In the genomic region with DNA sequence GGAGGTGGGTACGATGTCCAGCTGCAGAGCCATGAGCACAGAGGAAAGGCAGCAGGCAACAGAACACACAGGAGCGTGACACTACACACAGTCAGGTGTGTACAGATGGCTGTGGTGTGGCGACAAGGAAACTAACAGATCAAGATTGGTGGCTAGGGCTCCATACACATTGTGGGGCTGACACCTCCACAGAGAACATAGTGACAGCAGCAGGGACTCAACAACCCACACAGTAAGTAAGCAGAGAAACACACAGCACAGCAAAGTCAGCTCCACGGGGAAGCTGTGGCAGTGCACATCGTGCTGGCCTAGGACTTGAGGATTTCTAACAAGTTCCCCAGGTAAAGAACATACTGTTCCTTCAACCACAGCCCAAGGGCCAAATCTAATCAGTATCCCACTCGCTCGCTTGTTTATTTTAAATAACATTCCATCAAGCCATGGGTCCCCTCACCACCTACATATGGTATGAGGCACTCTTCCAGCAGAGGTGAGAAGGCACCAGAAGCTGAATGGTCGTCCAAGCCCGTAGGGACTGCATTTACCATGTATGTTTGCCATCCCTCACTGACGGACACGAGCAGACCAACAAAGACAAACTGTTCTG, we compare ENCODE assay signal across 10 mouse cellular contexts.
DNase-seq lines count a peak whose midpoint lies in the region; ATAC-seq and TF ChIP-seq lines count a peak whose summit lies in the region.
"Had no signal": no experiment of that assay in that cellular context is flagged by ENCODE, and none has a peak within 500 bp of the region (broad histone marks: within the 10 kb centered on the region; RNA-seq: fewer than 3 reads in every experiment).

No protein-coding gene starts in this region.

- no peaks in the 10 kb centered on the region for H3K9me3 ChIP-seq in heart, embryonic 15.5 days (replicated peaks)
- H3K9me3 ChIP-seq in liver, postnatal 0 days (ENCODE audit: low read length): no peaks in the 10 kb centered on the region
- no peaks in the 10 kb centered on the region for H3K9me3 ChIP-seq in liver, embryonic 11.5 days (ENCODE audit: control insufficient read depth, low read length)
- H3K9me3 ChIP-seq in limb, embryonic 13.5 days: no peaks in the 10 kb centered on the region

- no peak overlapping the region for H3K9ac ChIP-seq in heart, embryonic 15.5 days
- no peak overlapping the region for H3K9ac ChIP-seq in liver, postnatal 0 days (replicated peaks)
- H3K9ac ChIP-seq in liver, embryonic 11.5 days (ENCODE audit: low read depth, low read length): no peak overlapping the region
- no peak overlapping the region for H3K9ac ChIP-seq in limb, embryonic 13.5 days

- peaks cover 73% of the 10 kb centered on the region for H3K4me1 ChIP-seq in heart, embryonic 15.5 days (replicated peaks)
- peaks cover 28% of the 10 kb centered on the region for H3K4me1 ChIP-seq in liver, postnatal 0 days (ENCODE audit: insufficient read depth)
- H3K4me1 ChIP-seq in liver, embryonic 11.5 days (replicated peaks; ENCODE audit: control insufficient read depth, insufficient read depth, low read length): peaks cover 25% of the 10 kb centered on the region
- peaks cover 73% of the 10 kb centered on the region for H3K4me1 ChIP-seq in bone marrow macrophage, adult 2 months (ENCODE audit: control insufficient read depth, insufficient read depth, low read length)
- H3K4me1 ChIP-seq in limb, embryonic 13.5 days: peaks cover 52% of the 10 kb centered on the region

- peak overlapping the region; percentile 72 for H3K27ac ChIP-seq in heart, embryonic 15.5 days
- peak overlapping the region; percentile 22; the same call in 1 of the 2 replicates for H3K27ac ChIP-seq in liver, postnatal 0 days (ENCODE audit: low read depth)
- no peak overlapping the region for H3K27ac ChIP-seq in liver, embryonic 11.5 days (ENCODE audit: low read depth, low read length)
- peak overlapping the region; percentile 77 for H3K27ac ChIP-seq in bone marrow macrophage, adult 2 months (ENCODE audit: insufficient read depth, low read depth, low read length)
- 0 out of 2 replicates have a peak overlapping the region, but pooled peaks have one; percentile 12 for H3K27ac ChIP-seq in limb, embryonic 13.5 days

- WGBS in heart, embryonic 15.5 days: 66% methylated on average over 11 of the region's 11 CpGs
- WGBS in liver, postnatal 0 days (ENCODE audit: insufficient replicate concordance): 63% methylated on average over 11 of the region's 11 CpGs
- WGBS in liver, embryonic 11.5 days: 70% methylated on average over 11 of the region's 11 CpGs
- 76% methylated on average over 11 of the region's 11 CpGs for WGBS in limb, embryonic 13.5 days

- ATAC-seq in heart, embryonic 15.5 days (replicated peaks; ENCODE audit: insufficient number of reproducible peaks, insufficient read depth, low FRiP score, low read depth): no peak
- ATAC-seq in liver, postnatal 0 days: peak; percentile 19; the same call in 1 of the 2 replicates
- no peak for ATAC-seq in liver, embryonic 11.5 days (replicated peaks; ENCODE audit: low FRiP score)
- ATAC-seq in limb, embryonic 13.5 days (ENCODE audit: low FRiP score, low read depth): no peak

- TF ChIP-seq POLR2A in bone marrow macrophage, adult 2 months (IDR thresholded peaks at IDR 0.05; ENCODE audit: borderline replicate concordance, low read depth, low read length): no peak

- TF ChIP-seq CTCF in liver, postnatal 0 days (IDR thresholded peaks at IDR 0.05; ENCODE audit: low read depth): no peak
- no peak for TF ChIP-seq CTCF in bone marrow macrophage, adult 2 months (IDR thresholded peaks at IDR 0.05; ENCODE audit: low read depth, low read length)

- no peak for DNase-seq in heart, postnatal 4 days
- DNase-seq in liver, postnatal 0 days: no peak
- no peak for DNase-seq in liver, embryonic 11.5 days (ENCODE audit: low spot score)
- DNase-seq in cerebellum, postnatal 4 days (ENCODE audit: low spot score in 2 of 2): no peak
- DNase-seq in yolk sac, embryonic 10.5 days (ENCODE audit: low spot score): no peak

- no peaks in the 10 kb centered on the region for H3K36me3 ChIP-seq in heart, embryonic 15.5 days
- no peaks in the 10 kb centered on the region for H3K36me3 ChIP-seq in liver, postnatal 0 days (replicated peaks; ENCODE audit: insufficient read depth, low read length)
- no peaks in the 10 kb centered on the region for H3K36me3 ChIP-seq in liver, embryonic 11.5 days (ENCODE audit: control insufficient read depth, insufficient read depth, low read length)
- H3K36me3 ChIP-seq in limb, embryonic 13.5 days: peaks cover 6% of the 10 kb centered on the region; the same call in 1 of the 2 replicates

- H3K27me3 ChIP-seq in heart, embryonic 15.5 days: no peaks in the 10 kb centered on the region
- H3K27me3 ChIP-seq in liver, postnatal 0 days (ENCODE audit: insufficient read depth, low read length): no peaks in the 10 kb centered on the region
- H3K27me3 ChIP-seq in liver, embryonic 11.5 days (replicated peaks; ENCODE audit: control insufficient read depth, insufficient read depth, low read length): no peaks in the 10 kb centered on the region
- H3K27me3 ChIP-seq in limb, embryonic 13.5 days: peaks cover 4% of the 10 kb centered on the region; the same call in 1 of the 2 replicates
- H3K27me3 ChIP-seq: CH12.LX had no signal

- no peak overlapping the region for H3K4me2 ChIP-seq in heart, embryonic 15.5 days
- H3K4me2 ChIP-seq in liver, postnatal 0 days (ENCODE audit: low read depth, low read length): no peak overlapping the region
- no peak overlapping the region for H3K4me2 ChIP-seq in liver, embryonic 11.5 days
- no peak overlapping the region for H3K4me2 ChIP-seq in limb, embryonic 13.5 days (replicated peaks)

- H3K4me3 ChIP-seq in heart, embryonic 15.5 days: no peak overlapping the region
- H3K4me3 ChIP-seq in liver, postnatal 0 days (ENCODE audit: low read depth, low read length): no peak overlapping the region
- no peak overlapping the region for H3K4me3 ChIP-seq in liver, embryonic 11.5 days (ENCODE audit: low read depth, low read length)
- H3K4me3 ChIP-seq in bone marrow macrophage, adult 2 months (ENCODE audit: insufficient read depth, low read length): peak overlapping the region; percentile 16
- no peak overlapping the region for H3K4me3 ChIP-seq in limb, embryonic 13.5 days
- H3K4me3 ChIP-seq: erythroblast, embryonic 14.5 days had no signal

- TF ChIP-seq EP300 in liver, postnatal 0 days (IDR thresholded peaks at IDR 0.05; ENCODE audit: low read depth): no peak
